Mouse (Mus musculus) liver, embryonic 14.5 days (tissue): Measurements from ENCODE around the gene Cadm2.

Experiments used
- CTCF ChIP-seq: IDR thresholded peaks from 2 replicates; pipeline ENCODE4 v1.5.1; 2016; ENCODE audit warnings: antibody characterized with exemption, low read depth, control low read depth
- EP300 ChIP-seq: IDR thresholded peaks from 2 replicates; pipeline ENCODE4 v1.6.1; 2016; ENCODE audit warnings: antibody characterized with exemption, low read depth

- TF ChIP-seq CTCF = no peak
- TF ChIP-seq EP300 = no peak
Observed at GRCm38 (mm10) chr16:67182958-67183357, 437.8 kb downstream of the Cadm2 start.
